In genomic region chr16:10297696-10298644, GRCm38 (mm10) we compare ENCODE assay signal across 11 mouse cellular contexts. TPM values are rescaled to one million over a fixed set of nuclear protein-coding genes. Genes with fewer than 3 reads are reported as not detected.
DNase-seq lines count a peak whose midpoint lies in the region; ATAC-seq and TF ChIP-seq lines count a peak whose summit lies in the region.
"Had no signal": no experiment of that assay in that cellular context is flagged by ENCODE, and none has a peak within 500 bp of the region (broad histone marks: within the 10 kb centered on the region; RNA-seq: fewer than 3 reads in every experiment).

No protein-coding gene starts in this region.

- H3K27ac ChIP-seq in heart, adult 2 months, result no peak overlapping the region; the same call in 1 of the 2 replicates
- no peak overlapping the region for H3K27ac ChIP-seq in heart, embryonic 11.5 days (ENCODE audit: low read depth, low read length)
- H3K27ac ChIP-seq: heart, embryonic 13.5 days; lung, embryonic 15.5 days; midbrain, embryonic 10.5 days had no signal

- peaks cover 20% of the 10 kb centered on the region for H3K4me1 ChIP-seq in heart, adult 2 months (ENCODE audit: control insufficient read depth, insufficient read depth, low read length)
- peaks cover 9% of the 10 kb centered on the region; the same call in 1 of the 2 replicates for H3K4me1 ChIP-seq in heart, embryonic 11.5 days (ENCODE audit: control insufficient read depth, insufficient read depth, low read length)
- H3K4me1 ChIP-seq: midbrain, embryonic 10.5 days had no signal

- H3K4me3 ChIP-seq in heart, adult 2 months, result no peak overlapping the region
- H3K4me3 ChIP-seq in heart, embryonic 11.5 days (ENCODE audit: low read depth, low read length), result no peak overlapping the region
- H3K4me3 ChIP-seq: heart, embryonic 13.5 days; lung, embryonic 15.5 days; midbrain, embryonic 10.5 days had no signal

- no peak for ATAC-seq in heart, embryonic 11.5 days (replicated peaks; ENCODE audit: insufficient number of reproducible peaks, low FRiP score, low TSS enrichment)

- no peak for TF ChIP-seq POLR2A in heart, adult 2 months (IDR thresholded peaks at IDR 0.05; ENCODE audit: insufficient read depth, low read depth, low read length)
- no peak for TF ChIP-seq POLR2A in brain, embryonic 14.5 days (IDR thresholded peaks at IDR 0.05; ENCODE audit: borderline replicate concordance, extremely low read depth, insufficient read depth, insufficient read length, poor library complexity, severe bottlenecking)

- no peaks in the 10 kb centered on the region for H3K27me3 ChIP-seq in heart, adult 2 months (ENCODE audit: control insufficient read depth, insufficient read depth, low read length)
- no peaks in the 10 kb centered on the region for H3K27me3 ChIP-seq in heart, embryonic 11.5 days (ENCODE audit: control insufficient read depth, insufficient read depth, low read length)
- H3K27me3 ChIP-seq: heart, embryonic 13.5 days; lung, embryonic 15.5 days had no signal

- intact Hi-C loops in heart, adult 2 months (cut with DNase I), result no loop called here
- intact Hi-C loops in left cerebral cortex, postnatal 4 days (cut with DNase I), result no loop called here

- no peak overlapping the region for H3K4me2 ChIP-seq in heart, embryonic 11.5 days
- H3K4me2 ChIP-seq: heart, embryonic 13.5 days; lung, embryonic 15.5 days had no signal

- no peak for TF ChIP-seq CTCF in heart, adult 2 months (IDR thresholded peaks at IDR 0.05)
- TF ChIP-seq CTCF in brain, embryonic 14.5 days (IDR thresholded peaks at IDR 0.05; ENCODE audit: borderline replicate concordance, extremely low read depth, insufficient read depth, insufficient read length), result no peak

- WGBS in heart, adult 2 months, result 47% methylated on average over 10 of the region's 10 CpGs
- WGBS in heart, embryonic 11.5 days (ENCODE audit: insufficient replicate concordance), result 87% methylated on average over 10 of the region's 10 CpGs

- H3K36me3 ChIP-seq in heart, adult 2 months (ENCODE audit: control insufficient read depth, insufficient read depth, low read length), result no peaks in the 10 kb centered on the region; the same call in 1 of the 2 replicates
- H3K36me3 ChIP-seq in heart, embryonic 11.5 days (ENCODE audit: control insufficient read depth, insufficient read depth, low read length), result no peaks in the 10 kb centered on the region
- H3K36me3 ChIP-seq: heart, embryonic 13.5 days; lung, embryonic 15.5 days; midbrain, embryonic 10.5 days had no signal

- H3K9ac ChIP-seq in heart, adult 2 months (ENCODE audit: low read depth, low read length), result no peak overlapping the region
- no peak overlapping the region for H3K9ac ChIP-seq in heart, embryonic 11.5 days (ENCODE audit: low read depth, low read length)
- H3K9ac ChIP-seq: heart, embryonic 13.5 days; lung, embryonic 15.5 days had no signal

- 0 out of 2 replicates have a peak, but pooled peaks cover 2% of the 10 kb centered on the region for H3K79me2 ChIP-seq in heart, adult 2 months (replicated peaks; ENCODE audit: control insufficient read depth, insufficient read depth, low read length)

- peak; percentile 46 to 47 for DNase-seq in heart, adult 2 months
- DNase-seq in left cerebral cortex, postnatal 4 days, result peak; percentile 41
- DNase-seq in left cerebral cortex, adult 8-10 months (ENCODE audit: low spot score in 2 of 2), result no peak
- DNase-seq in brain, embryonic 14.5 days (ENCODE audit: low read depth), result peak; percentile 9
- DNase-seq in kidney, postnatal 36 days, result peak; percentile 23 to 57
- no peak for DNase-seq in spleen, postnatal 10 days (ENCODE audit: low spot score in 2 of 2)
- DNase-seq: cerebellum, adult 8-10 months had no signal

- no peak for TF ChIP-seq EP300 in heart, adult 2 months (IDR thresholded peaks at IDR 0.05; ENCODE audit: insufficient read depth, low read depth, low read length)

- no peaks in the 10 kb centered on the region for H3K9me3 ChIP-seq in heart, embryonic 11.5 days (replicated peaks; ENCODE audit: control insufficient read depth, low read length)
- H3K9me3 ChIP-seq: heart, embryonic 13.5 days; lung, embryonic 15.5 days; midbrain, embryonic 10.5 days had no signal

RNA-seq across cellular contexts. Expression of gene Emp2, which starts 15.8 kb away (rescaled TPM):
- 10 to 100 TPM; 33.6 to 34.1 TPM for total RNA-seq in heart, adult 2 months (2021)
- polyA plus RNA-seq in heart, adult 2 months (2012; rRNA removed), result 49.9 and 75.4 TPM in 2 replicates
- polyA plus RNA-seq in heart, embryonic 11.5 days (2014; fragmentation: Nextera tagmentation; extraction: Ambion mirVana), result 21.9 and 24.7 TPM in 2 replicates
- total RNA-seq in left cerebral cortex, postnatal 4 days (2021), result 10 to 100 TPM; 19.3 TPM
- total RNA-seq in left cerebral cortex, adult 8-10 months (2022), result 10 to 100 TPM; 11.0 to 13.4 (median 12.2) TPM
- polyA plus RNA-seq in brain, embryonic 14.5 days (2012; rRNA removed), result 6.8 and 9.9 TPM in 2 replicates

Comparison
In these comparisons a context has a peak if more than half of its experiments do, and no peak if none do; other contexts are left out.
1. DNase-seq: peak in heart, adult 2 months (2 of 2), left cerebral cortex, postnatal 4 days (single experiment), brain, embryonic 14.5 days (single experiment) and kidney, postnatal 36 days (2 of 2); none in left cerebral cortex, adult 8-10 months (0 of 2) and spleen, postnatal 10 days (0 of 2).